Mouse (Mus musculus): ENCODE measurements around the gene Ms4a4c. TPM values are rescaled to one million over a fixed set of nuclear protein-coding genes. Genes with fewer than 3 reads are reported as not detected.

The Ms4a4c gene
- 2.4 and 2.8 TPM in 2 replicates for polyA plus RNA-seq (2015; fragmentation: Nextera tagmentation; extraction: Ambion mirVana)

DNA sequence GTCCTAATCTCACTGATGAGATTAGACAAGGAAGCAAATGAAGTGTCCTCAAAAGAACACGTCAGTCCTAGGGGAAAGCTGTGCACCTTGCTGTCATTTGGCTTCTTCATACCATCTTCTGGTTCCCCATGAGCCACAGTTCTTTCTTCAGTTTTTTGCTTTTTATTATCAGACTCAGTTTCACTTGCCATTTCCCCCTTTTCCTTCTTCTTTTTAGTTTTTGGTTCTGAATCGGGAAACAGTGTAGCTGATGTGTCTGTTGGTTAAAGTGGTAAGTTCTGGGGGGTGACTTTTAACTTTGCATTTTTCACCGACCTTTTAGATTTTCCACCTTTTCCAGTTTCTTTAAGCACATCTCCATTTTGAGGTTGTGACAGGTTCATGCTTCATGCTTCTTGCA, at the start of gene Ms4a4c:
TSS of gene Ms4a4c (plus strand) at position 244 of the 400 bp plus-strand sequence.
- no peak for ATAC-seq (ENCODE audit: insufficient read depth, low FRiP score)
- no peaks in the 10 kb centered on the region for H3K4me1 ChIP-seq (ENCODE audit: control insufficient read depth, insufficient read depth, low read length)
- 79% methylated on average over 3 of the region's 3 CpGs for WGBS

DNA sequence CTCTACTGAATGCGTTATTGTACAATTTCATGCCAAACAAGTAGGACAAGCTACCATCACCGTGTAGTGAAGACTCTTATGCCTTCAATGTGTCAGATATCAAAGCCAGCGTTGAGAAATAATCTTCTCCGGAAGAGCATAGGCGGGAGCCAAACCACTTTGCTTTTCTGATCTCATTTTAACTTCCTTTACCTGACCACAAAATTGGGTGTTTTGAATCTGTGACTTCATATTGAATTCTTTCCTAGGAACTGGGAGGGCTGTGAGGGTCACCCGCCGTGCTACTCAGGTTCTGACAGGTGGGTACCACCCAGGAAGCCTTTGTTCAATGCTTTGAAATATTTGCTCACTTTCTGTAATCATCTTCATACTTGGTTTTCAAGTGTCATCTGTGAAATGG, 48.8 kb upstream of the Ms4a4c start:
- no peak for ATAC-seq (ENCODE audit: insufficient read depth, low FRiP score)
- WGBS = 71% methylated on average over 7 of the region's 7 CpGs
- Histone ChIP-seq H3K4me1 (ENCODE audit: control insufficient read depth, insufficient read depth, low read length) (no peaks in the 10 kb centered on the region), H3K27ac (ENCODE audit: low read length) (no peak overlapping the region), H3K36me3 (ENCODE audit: control insufficient read depth, insufficient read depth, low read length) (no peaks in the 10 kb centered on the region), H3K9ac (ENCODE audit: low read length) (no peak overlapping the region), H3K4me2 (ENCODE audit: low read depth, low read length) (no peak overlapping the region), H3K9me3 (replicated peaks; ENCODE audit: control insufficient read depth, low read length) (no peaks in the 10 kb centered on the region), H3K27me3 (ENCODE audit: control insufficient read depth, insufficient read depth, low read length) (no peaks in the 10 kb centered on the region), H3K4me3 (replicated peaks; ENCODE audit: low read length) (no peak overlapping the region)

More for the DNA sequence above, at the start of gene Ms4a4c:
- no peak within 1 kb of the TSS for H3K9ac ChIP-seq (ENCODE audit: low read length)
- no peak within 1 kb of the TSS for H3K4me2 ChIP-seq (ENCODE audit: low read depth, low read length)
- no peaks in the 10 kb centered on the region for H3K9me3 ChIP-seq (replicated peaks; ENCODE audit: control insufficient read depth, low read length)
- H3K27ac ChIP-seq (ENCODE audit: low read length) = no peak within 1 kb of the TSS
- H3K27me3 ChIP-seq (ENCODE audit: control insufficient read depth, insufficient read depth, low read length) = no peaks in the 10 kb centered on the region
- no peak within 1 kb of the TSS for H3K4me3 ChIP-seq (replicated peaks; ENCODE audit: low read length)
- no peaks in the 10 kb centered on the region for H3K36me3 ChIP-seq (ENCODE audit: control insufficient read depth, insufficient read depth, low read length)

DNA sequence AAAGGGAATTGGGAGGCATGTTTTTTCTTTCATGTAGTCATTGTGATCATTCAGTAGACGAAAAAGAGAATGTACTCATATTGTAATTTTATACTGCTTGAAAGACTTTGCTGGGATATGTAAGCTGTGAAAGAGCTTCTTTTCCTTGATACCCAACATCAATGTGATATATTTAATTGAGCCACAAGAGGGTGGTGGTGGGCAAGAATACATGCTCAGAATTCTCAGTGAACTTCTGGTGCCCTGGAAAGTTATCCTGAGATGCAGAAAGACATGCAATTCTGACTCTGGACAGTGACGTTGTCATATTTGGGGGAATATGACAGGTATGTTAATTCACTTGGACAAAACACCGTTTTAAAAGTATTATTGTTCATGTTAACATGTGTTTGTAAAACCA, 44.5 kb upstream of the Ms4a4c start:
- 47% methylated on average over 3 of the region's 3 CpGs for WGBS
- H3K27me3 ChIP-seq (ENCODE audit: control insufficient read depth, insufficient read depth, low read length) = no peaks in the 10 kb centered on the region
- no peak overlapping the region for H3K4me2 ChIP-seq (ENCODE audit: low read depth, low read length)
- no peak overlapping the region for H3K4me3 ChIP-seq (replicated peaks; ENCODE audit: low read length)
- no peak overlapping the region for H3K9ac ChIP-seq (ENCODE audit: low read length)
- H3K9me3 ChIP-seq (replicated peaks; ENCODE audit: control insufficient read depth, low read length) = no peaks in the 10 kb centered on the region
- H3K4me1 ChIP-seq (ENCODE audit: control insufficient read depth, insufficient read depth, low read length) = no peaks in the 10 kb centered on the region
- no peak for ATAC-seq (ENCODE audit: insufficient read depth, low FRiP score)
- H3K36me3 ChIP-seq (ENCODE audit: control insufficient read depth, insufficient read depth, low read length) = no peaks in the 10 kb centered on the region
- no peak overlapping the region for H3K27ac ChIP-seq (ENCODE audit: low read length)

DNA sequence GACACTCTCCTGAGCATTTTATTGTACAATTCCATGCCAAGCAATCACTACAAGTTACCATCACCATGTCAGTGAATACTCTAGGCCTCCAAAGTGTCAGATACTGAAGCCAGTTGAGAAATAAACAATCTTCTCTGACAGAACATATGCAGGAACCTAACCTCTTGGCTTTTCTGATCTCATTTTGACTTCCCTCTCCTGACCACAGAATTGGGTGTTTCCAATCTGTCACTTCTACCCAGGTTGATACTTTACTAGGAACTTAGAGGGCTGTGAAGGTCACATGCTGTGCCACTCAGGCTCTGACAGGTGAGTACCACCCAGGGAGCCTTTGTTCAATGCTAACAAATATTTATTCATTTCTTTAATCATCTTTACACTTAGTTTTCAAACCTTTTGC, 42.6 kb upstream of the Ms4a4c start:
- Histone ChIP-seq H3K4me1 (ENCODE audit: control insufficient read depth, insufficient read depth, low read length) (no peaks in the 10 kb centered on the region), H3K4me2 (ENCODE audit: low read depth, low read length) (no peak overlapping the region), H3K9me3 (replicated peaks; ENCODE audit: control insufficient read depth, low read length) (no peaks in the 10 kb centered on the region), H3K27ac (ENCODE audit: low read length) (no peak overlapping the region), H3K9ac (ENCODE audit: low read length) (no peak overlapping the region), H3K36me3 (ENCODE audit: control insufficient read depth, insufficient read depth, low read length) (no peaks in the 10 kb centered on the region), H3K4me3 (replicated peaks; ENCODE audit: low read length) (no peak overlapping the region), H3K27me3 (ENCODE audit: control insufficient read depth, insufficient read depth, low read length) (no peaks in the 10 kb centered on the region)
- no peak for ATAC-seq (ENCODE audit: insufficient read depth, low FRiP score)

GRCm38 (mm10) chr19:11368310-11368709, 36.3 kb upstream of the Ms4a4c start:
- Histone ChIP-seq H3K9ac (ENCODE audit: low read length) (no peak overlapping the region), H3K4me2 (ENCODE audit: low read depth, low read length) (no peak overlapping the region), H3K27ac (ENCODE audit: low read length) (no peak overlapping the region), H3K27me3 (ENCODE audit: control insufficient read depth, insufficient read depth, low read length) (no peaks in the 10 kb centered on the region), H3K4me3 (replicated peaks; ENCODE audit: low read length) (no peak overlapping the region), H3K9me3 (replicated peaks; ENCODE audit: control insufficient read depth, low read length) (no peaks in the 10 kb centered on the region), H3K36me3 (ENCODE audit: control insufficient read depth, insufficient read depth, low read length) (no peaks in the 10 kb centered on the region), H3K4me1 (ENCODE audit: control insufficient read depth, insufficient read depth, low read length) (no peaks in the 10 kb centered on the region)
- no peak for ATAC-seq (ENCODE audit: insufficient read depth, low FRiP score)
- 74% methylated on average over 3 of the region's 3 CpGs for WGBS

DNA sequence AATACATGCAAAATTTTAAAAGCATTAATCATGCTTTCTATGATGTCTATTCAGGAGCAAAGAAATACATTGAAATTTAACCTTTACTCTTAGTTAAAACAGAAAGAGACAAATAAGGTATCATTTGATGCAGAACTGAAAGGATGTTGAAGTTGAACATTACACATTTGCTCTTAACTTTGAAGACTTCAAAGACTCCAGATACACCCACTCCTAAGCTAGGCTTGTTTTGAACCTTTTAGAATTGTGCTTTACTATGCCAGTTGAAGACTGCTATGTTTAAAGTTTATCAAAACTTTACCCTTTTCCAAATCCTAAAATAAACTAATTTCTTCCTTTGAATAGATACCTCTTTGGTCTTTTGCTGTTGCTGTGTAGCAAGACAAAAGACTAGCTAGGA, 33.4 kb upstream of the Ms4a4c start:
- Histone ChIP-seq H3K9ac (ENCODE audit: low read length) (no peak overlapping the region), H3K27ac (ENCODE audit: low read length) (no peak overlapping the region), H3K4me2 (ENCODE audit: low read depth, low read length) (no peak overlapping the region), H3K4me3 (replicated peaks; ENCODE audit: low read length) (no peak overlapping the region), H3K36me3 (ENCODE audit: control insufficient read depth, insufficient read depth, low read length) (no peaks in the 10 kb centered on the region), H3K27me3 (ENCODE audit: control insufficient read depth, insufficient read depth, low read length) (no peaks in the 10 kb centered on the region), H3K4me1 (ENCODE audit: control insufficient read depth, insufficient read depth, low read length) (no peaks in the 10 kb centered on the region), H3K9me3 (replicated peaks; ENCODE audit: control insufficient read depth, low read length) (no peaks in the 10 kb centered on the region)
- no peak for ATAC-seq (ENCODE audit: insufficient read depth, low FRiP score)

DNA sequence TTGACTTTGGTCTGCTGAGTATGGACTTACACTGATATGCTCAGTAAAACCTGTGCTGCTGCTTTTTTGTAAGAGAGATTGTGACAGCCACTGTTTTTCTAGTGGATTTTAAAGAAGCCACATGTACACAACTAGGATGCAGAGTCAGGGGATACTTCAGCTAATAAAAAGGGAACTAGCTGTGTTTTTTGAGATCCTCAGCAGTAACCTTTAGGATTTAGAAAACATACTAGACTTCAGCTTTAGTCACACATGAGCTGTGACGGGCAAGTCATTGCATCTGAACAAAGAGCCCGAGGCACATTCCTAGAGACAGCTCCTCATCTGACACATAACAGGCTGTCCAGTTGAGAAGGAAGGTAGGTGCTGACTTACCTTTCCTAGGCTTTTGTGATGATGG, 29.3 kb upstream of the Ms4a4c start, which contains the start of gene Ms4a4a:
TSS of gene Ms4a4a (plus strand) at position 251 of the 400 bp plus-strand sequence.
- Histone ChIP-seq H3K4me2 (ENCODE audit: low read depth, low read length) (no peak within 1 kb of the TSS), H3K36me3 (ENCODE audit: control insufficient read depth, insufficient read depth, low read length) (no peaks in the 10 kb centered on the region), H3K4me1 (ENCODE audit: control insufficient read depth, insufficient read depth, low read length) (no peaks in the 10 kb centered on the region), H3K9ac (ENCODE audit: low read length) (no peak within 1 kb of the TSS), H3K27me3 (ENCODE audit: control insufficient read depth, insufficient read depth, low read length) (no peaks in the 10 kb centered on the region), H3K4me3 (replicated peaks; ENCODE audit: low read length) (no peak within 1 kb of the TSS), H3K9me3 (replicated peaks; ENCODE audit: control insufficient read depth, low read length) (no peaks in the 10 kb centered on the region), H3K27ac (ENCODE audit: low read length) (no peak within 1 kb of the TSS)
- WGBS = 82% methylated on average over 2 of the region's 2 CpGs
- ATAC-seq (ENCODE audit: insufficient read depth, low FRiP score) = no peak

DNA sequence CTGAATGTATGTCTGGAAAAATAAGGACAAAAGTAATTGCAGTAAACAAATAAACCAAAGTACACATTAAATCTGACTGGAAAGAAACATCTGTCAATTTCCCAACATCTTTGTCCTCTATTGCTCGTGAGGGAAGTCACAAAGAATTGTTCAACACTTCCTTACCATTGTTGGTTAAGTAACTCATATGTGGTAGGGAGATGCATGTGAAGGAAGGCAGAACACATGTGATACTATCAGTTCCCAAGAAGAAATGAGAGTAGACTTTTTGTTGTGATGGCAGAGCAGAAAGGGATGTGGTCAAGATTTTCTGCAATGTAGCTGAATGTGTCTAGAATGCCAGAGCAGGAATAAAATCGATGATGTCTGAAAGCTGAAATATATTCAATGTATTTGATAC, 28.2 kb upstream of the Ms4a4c start:
- H3K9me3 ChIP-seq (replicated peaks; ENCODE audit: control insufficient read depth, low read length) = no peaks in the 10 kb centered on the region
- no peaks in the 10 kb centered on the region for H3K4me1 ChIP-seq (ENCODE audit: control insufficient read depth, insufficient read depth, low read length)
- no peak for ATAC-seq (ENCODE audit: insufficient read depth, low FRiP score)
- no peak overlapping the region for H3K4me3 ChIP-seq (replicated peaks; ENCODE audit: low read length)
- no peaks in the 10 kb centered on the region for H3K36me3 ChIP-seq (ENCODE audit: control insufficient read depth, insufficient read depth, low read length)
- WGBS = 72% methylated on average over 2 of the region's 2 CpGs
- H3K4me2 ChIP-seq (ENCODE audit: low read depth, low read length) = no peak overlapping the region
- H3K9ac ChIP-seq (ENCODE audit: low read length) = no peak overlapping the region
- H3K27me3 ChIP-seq (ENCODE audit: control insufficient read depth, insufficient read depth, low read length) = no peaks in the 10 kb centered on the region
- no peak overlapping the region for H3K27ac ChIP-seq (ENCODE audit: low read length)

DNA sequence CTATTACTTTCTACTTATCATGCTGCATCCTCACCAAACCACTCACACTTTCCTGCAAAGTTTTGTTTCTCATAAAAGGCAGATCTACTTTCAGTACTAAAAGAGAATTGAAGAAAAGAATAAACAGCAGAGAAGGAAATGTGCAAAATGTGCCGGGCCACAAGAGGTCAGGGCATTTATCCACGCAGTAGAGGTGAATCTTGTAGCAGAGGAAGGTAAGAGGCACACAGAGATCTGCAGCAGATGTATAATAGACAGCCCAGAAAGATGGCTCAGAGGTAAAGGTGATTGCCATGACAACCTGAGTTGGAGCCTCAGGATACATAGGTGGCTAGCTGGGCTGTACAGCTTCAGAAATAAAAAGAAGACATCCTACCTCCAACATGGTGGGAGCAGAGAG, 17.5 kb upstream of the Ms4a4c start:
- H3K9me3 ChIP-seq (replicated peaks; ENCODE audit: control insufficient read depth, low read length) = no peaks in the 10 kb centered on the region

DNA sequence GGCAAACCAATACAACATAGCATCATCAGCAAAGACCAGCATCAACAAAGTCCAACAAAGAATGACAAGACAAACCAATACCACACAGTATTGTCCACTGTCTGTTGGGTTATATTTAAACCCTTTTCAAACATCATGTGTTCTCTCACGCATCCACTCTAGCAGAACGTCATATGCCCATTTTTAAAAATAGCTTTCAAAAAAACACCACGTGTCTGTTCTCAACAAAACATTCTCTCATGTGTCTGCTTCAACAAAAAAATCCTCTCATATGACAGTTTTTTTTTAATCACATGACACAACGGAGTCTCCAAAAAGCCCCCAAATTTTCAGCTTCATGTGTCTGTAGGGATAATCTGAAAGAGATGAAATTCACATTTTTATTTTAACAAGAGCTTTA, 16.9 kb upstream of the Ms4a4c start:
- Histone ChIP-seq H3K9me3 (replicated peaks; ENCODE audit: control insufficient read depth, low read length) (no peaks in the 10 kb centered on the region), H3K27ac (ENCODE audit: low read length) (no peak overlapping the region), H3K4me2 (ENCODE audit: low read depth, low read length) (no peak overlapping the region), H3K36me3 (ENCODE audit: control insufficient read depth, insufficient read depth, low read length) (no peaks in the 10 kb centered on the region), H3K4me1 (ENCODE audit: control insufficient read depth, insufficient read depth, low read length) (no peaks in the 10 kb centered on the region), H3K27me3 (ENCODE audit: control insufficient read depth, insufficient read depth, low read length) (no peaks in the 10 kb centered on the region), H3K9ac (ENCODE audit: low read length) (no peak overlapping the region), H3K4me3 (replicated peaks; ENCODE audit: low read length) (no peak overlapping the region)
- WGBS = 74% methylated on average over 4 of the region's 4 CpGs
- ATAC-seq (ENCODE audit: insufficient read depth, low FRiP score) = no peak

More for the DNA sequence above, 17.5 kb upstream of the Ms4a4c start:
- no peak overlapping the region for H3K9ac ChIP-seq (ENCODE audit: low read length)
- H3K4me2 ChIP-seq (ENCODE audit: low read depth, low read length) = no peak overlapping the region
- H3K27ac ChIP-seq (ENCODE audit: low read length) = no peak overlapping the region
- ATAC-seq (ENCODE audit: insufficient read depth, low FRiP score) = no peak
- no peak overlapping the region for H3K4me3 ChIP-seq (replicated peaks; ENCODE audit: low read length)
- WGBS = 43% methylated on average over 2 of the region's 2 CpGs
- H3K4me1 ChIP-seq (ENCODE audit: control insufficient read depth, insufficient read depth, low read length) = no peaks in the 10 kb centered on the region
- H3K27me3 ChIP-seq (ENCODE audit: control insufficient read depth, insufficient read depth, low read length) = no peaks in the 10 kb centered on the region
- no peaks in the 10 kb centered on the region for H3K36me3 ChIP-seq (ENCODE audit: control insufficient read depth, insufficient read depth, low read length)

Measured in stomach, embryonic 16.5 days (tissue).